Mouse (Mus musculus): ENCODE measurements around the gene Olfr732.

GRCm38 (mm10) chr14:50326661-50327060 lies 42.7 kb upstream of the Olfr732 start, which contains the start of gene Olfr734:
- TF ChIP-seq CTCF (conservative IDR thresholded peaks at IDR 0.05; ENCODE audit: low read length), result no peak
- TF ChIP-seq POU5F1 (IDR thresholded peaks at IDR 0.05; ENCODE audit: borderline replicate concordance, low read length), result no peak

All from E14TG2a.4 (cell line).